Mouse (Mus musculus) embryonic fibroblast, embryonic 13.5 days (primary cell): ENCODE data around the gene Ccdc85c.

ENCODE experiments used
- CTCF ChIP-seq: IDR thresholded peaks from 2 replicates; pipeline ENCODE4 v1.5.1; 2011; ENCODE audit warnings: mild to moderate bottlenecking, control low read depth, low read length, moderate library complexity, borderline replicate concordance; ENCODE audit not compliant: insufficient read depth
- POLR2A ChIP-seq: IDR thresholded peaks from 2 replicates; pipeline ENCODE4 v1.6.1; 2011; ENCODE audit warnings: low read depth, mild to moderate bottlenecking, control low read depth, low read length, moderate library complexity

GRCm38 (mm10) chr12:108275508-108275890 is 274 bp upstream of the Ccdc85c start:
- TF ChIP-seq POLR2A (peak; percentile 47; the same call in 1 of the 2 replicates), CTCF (no peak)
